Mouse (Mus musculus) forebrain, embryonic 16.5 days (tissue): ENCODE data around the gene Cplx1. TPM values are rescaled to one million over a fixed set of nuclear protein-coding genes. Genes with fewer than 3 reads are reported as not detected.

ENCODE experiments used
- ATAC-seq: fragments of 200-750 bp; cut with Nextera tagmentation; 2 replicates; pipeline ENCODE4 v1.8.0; 2017; ENCODE audit warnings: mild to moderate bottlenecking, moderate library complexity
- H3K27ac ChIP-seq: fragments of 300-500 bp; sonication (generic); 2 replicates; pipeline ENCODE4 v1.5.1; 2014; ENCODE audit warnings: low read length, control low read depth
- H3K27me3 ChIP-seq: fragments of 300-500 bp; sonication (generic); replicated peaks from 2 replicates; pipeline ENCODE4 v1.6.1; 2014; ENCODE audit warnings: low read length; ENCODE audit not compliant: control insufficient read depth, insufficient read depth
- H3K36me3 ChIP-seq: fragments of 300-500 bp; sonication (generic); 2 replicates; pipeline ENCODE4 v1.6.1; 2014; ENCODE audit not compliant: control insufficient read depth, insufficient read depth
- H3K4me1 ChIP-seq: fragments of 300-500 bp; sonication (generic); replicated peaks from 2 replicates; pipeline ENCODE4 v1.6.1; 2014; ENCODE audit warnings: low read length; ENCODE audit not compliant: control insufficient read depth, insufficient read depth
- H3K4me2 ChIP-seq: fragments of 300-500 bp; sonication (generic); 2 replicates; pipeline ENCODE4 v1.6.1; 2014; ENCODE audit warnings: mild to moderate bottlenecking, low read length, control low read depth
- H3K4me3 ChIP-seq: fragments of 300-500 bp; sonication (generic); replicated peaks from 2 replicates; pipeline ENCODE4 v1.5.1; 2014; ENCODE audit warnings: mild to moderate bottlenecking, low read length, control low read depth
- H3K9ac ChIP-seq: fragments of 300-500 bp; sonication (generic); replicated peaks from 2 replicates; pipeline ENCODE4 v1.6.1; 2014; ENCODE audit warnings: low read depth, low read length, control low read depth
- H3K9me3 ChIP-seq: fragments of 300-500 bp; sonication (generic); 2 replicates; pipeline ENCODE4 v1.6.1; 2016; ENCODE audit warnings: low read length; ENCODE audit not compliant: control insufficient read depth
- WGBS: fragments of 180-500 bp; shearing (Covaris S2); extraction: QIAGEN DNeasy Blood & Tissue Kit; methylation state at CpG from one replicate; pipeline ENCODE4 v1.1.7; 2014; 5-methylcytosine and 5-hydroxymethylcytosine counted together
- polyA plus RNA-seq: library from polyadenylated mRNA; unstranded; fragments of >200 nt; fragmentation: Nextera tagmentation; extraction: Ambion mirVana; gene quantifications from 2 replicates; pipeline ENCODE4 v1.2.1, GENCODE M21; 2015

The Cplx1 gene
- polyA plus RNA-seq, 1 experiment from 2014 or later, result 108 TPM

DNA sequence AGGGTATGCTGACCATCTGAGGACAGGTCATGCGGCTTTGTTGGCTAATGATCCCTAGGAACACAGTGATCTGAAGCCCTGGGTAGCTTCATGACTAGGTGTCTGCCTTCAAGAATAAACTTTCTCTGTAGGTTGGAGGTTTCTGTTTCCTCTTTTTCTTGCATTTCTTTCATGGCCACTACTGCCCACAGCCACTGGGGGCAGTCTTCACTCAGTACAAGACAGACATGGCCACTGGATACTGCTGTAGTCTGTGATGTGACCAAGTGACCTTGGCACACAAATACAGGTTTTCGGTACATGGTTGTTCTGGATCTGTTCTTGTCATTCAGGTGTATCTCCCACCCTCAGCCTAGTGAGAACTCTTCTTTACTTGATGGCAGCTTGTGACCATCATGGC is 64.6 kb downstream of the Cplx1 start:
- 92% methylated on average over 2 of the region's 2 CpGs for WGBS
- no peak overlapping the region for H3K27ac ChIP-seq
- H3K4me1 ChIP-seq, result no peaks in the 10 kb centered on the region
- H3K4me3 ChIP-seq, result no peak overlapping the region
- H3K4me2 ChIP-seq, result no peak overlapping the region
- no peaks in the 10 kb centered on the region for H3K27me3 ChIP-seq
- H3K36me3 ChIP-seq, result peaks cover 33% of the 10 kb centered on the region
- H3K9ac ChIP-seq, result no peak overlapping the region
- no peaks in the 10 kb centered on the region for H3K9me3 ChIP-seq
- no peak for ATAC-seq

DNA sequence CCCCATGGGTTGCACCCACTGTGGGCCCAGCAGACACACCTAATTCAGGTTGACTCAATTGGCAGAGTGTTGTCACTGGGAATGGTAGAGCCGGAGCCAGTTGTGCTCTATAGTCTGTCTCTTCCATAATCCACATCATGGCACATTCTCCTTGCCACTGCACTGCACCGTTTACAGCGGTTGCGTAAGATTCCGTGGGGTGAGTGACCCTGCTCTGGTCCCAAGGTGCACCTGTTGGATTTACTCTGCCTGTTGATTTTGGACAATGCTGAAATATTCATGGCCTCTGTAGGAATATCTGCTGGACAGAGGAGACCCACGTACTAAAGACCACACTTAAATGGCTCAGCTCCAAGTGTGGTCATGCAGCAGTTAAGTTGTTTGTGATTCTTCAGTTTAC is 66.8 kb downstream of the Cplx1 start:
- no peak overlapping the region for H3K4me2 ChIP-seq
- peaks cover 27% of the 10 kb centered on the region for H3K36me3 ChIP-seq
- H3K9me3 ChIP-seq, result no peaks in the 10 kb centered on the region
- H3K4me3 ChIP-seq, result no peak overlapping the region
- 92% methylated on average over 6 of the region's 6 CpGs for WGBS
- H3K27me3 ChIP-seq, result no peaks in the 10 kb centered on the region
- no peaks in the 10 kb centered on the region for H3K4me1 ChIP-seq
- H3K27ac ChIP-seq, result no peak overlapping the region
- no peak for ATAC-seq
- H3K9ac ChIP-seq, result no peak overlapping the region

DNA sequence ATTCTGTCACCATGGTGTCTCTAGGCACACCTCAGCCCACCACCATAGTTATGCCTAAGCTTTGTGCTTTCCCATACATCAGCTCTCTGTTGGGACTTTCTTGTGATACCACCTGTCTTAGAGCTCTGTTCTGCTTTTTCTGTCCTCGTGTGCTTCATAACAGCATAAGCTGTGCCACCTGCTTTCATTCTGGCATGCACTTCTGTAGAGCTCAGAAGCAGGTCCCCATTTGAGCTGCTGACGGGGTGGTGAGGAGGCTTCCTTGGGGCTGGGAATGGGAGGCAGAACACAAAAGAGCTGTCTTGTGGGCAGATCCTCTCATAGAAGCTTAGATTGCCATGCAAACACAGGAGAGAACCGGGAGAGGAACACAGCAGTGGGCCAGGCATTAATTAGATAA is 73.8 kb downstream of the Cplx1 start:
- no peak for ATAC-seq
- no peak overlapping the region for H3K4me2 ChIP-seq
- H3K4me1 ChIP-seq, result no peaks in the 10 kb centered on the region
- no peaks in the 10 kb centered on the region for H3K9me3 ChIP-seq
- H3K27me3 ChIP-seq, result no peaks in the 10 kb centered on the region
- H3K27ac ChIP-seq, result no peak overlapping the region
- 83% methylated on average over 3 of the region's 3 CpGs for WGBS
- peaks cover 62% of the 10 kb centered on the region for H3K36me3 ChIP-seq
- H3K9ac ChIP-seq, result no peak overlapping the region
- no peak overlapping the region for H3K4me3 ChIP-seq

DNA sequence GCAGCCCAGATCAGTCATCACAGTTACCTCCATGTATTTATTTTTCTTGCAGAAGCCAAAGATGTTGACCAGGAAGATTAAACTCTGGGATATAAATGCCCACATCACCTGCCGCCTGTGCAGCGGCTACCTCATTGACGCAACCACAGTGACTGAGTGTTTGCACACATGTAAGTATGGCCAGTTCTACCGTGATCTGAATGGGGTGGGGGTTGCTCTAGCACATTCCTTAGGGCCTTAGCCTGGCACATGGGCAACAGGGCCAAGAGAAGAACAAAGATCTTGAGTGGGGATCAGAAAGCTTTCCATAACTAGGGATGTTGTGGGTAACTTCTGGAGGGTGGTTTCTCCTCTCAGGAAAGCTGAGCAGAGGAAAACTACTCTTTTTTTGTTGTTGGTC is 76.1 kb downstream of the Cplx1 start:
- Histone ChIP-seq H3K9me3 (no peaks in the 10 kb centered on the region), H3K27ac (no peak overlapping the region), H3K4me2 (no peak overlapping the region), H3K36me3 (peaks cover 56% of the 10 kb centered on the region), H3K4me1 (no peaks in the 10 kb centered on the region), H3K27me3 (no peaks in the 10 kb centered on the region), H3K9ac (no peak overlapping the region), H3K4me3 (no peak overlapping the region)
- no peak for ATAC-seq
- WGBS, result 88% methylated on average over 4 of the region's 4 CpGs

DNA sequence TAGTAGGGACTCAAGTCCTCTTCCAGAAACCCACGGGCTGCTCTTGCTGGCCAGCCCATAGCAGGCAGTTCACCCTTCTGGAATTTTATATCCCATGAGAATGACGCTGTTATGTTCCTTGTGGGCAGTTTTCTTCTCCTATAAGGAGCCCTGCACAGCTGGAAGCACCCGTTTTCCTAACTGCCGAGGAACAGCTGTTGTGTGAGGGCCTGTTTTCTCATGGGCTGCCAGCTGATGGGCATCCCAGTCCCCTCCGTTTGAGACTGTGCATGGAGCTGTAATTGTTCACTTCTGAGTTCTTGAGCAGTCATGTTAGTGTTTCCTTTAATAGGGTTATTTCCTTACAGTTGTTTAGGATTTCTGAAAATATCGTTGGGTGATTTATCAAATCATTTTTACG is 80.2 kb downstream of the Cplx1 start:
- Histone ChIP-seq H3K4me1 (peaks cover 21% of the 10 kb centered on the region), H3K27me3 (no peaks in the 10 kb centered on the region), H3K4me2 (no peak overlapping the region), H3K4me3 (no peak overlapping the region), H3K36me3 (peaks cover 26% of the 10 kb centered on the region), H3K9ac (no peak overlapping the region), H3K27ac (no peak overlapping the region), H3K9me3 (no peaks in the 10 kb centered on the region)
- ATAC-seq, result no peak
- WGBS, result 78% methylated on average over 7 of the region's 7 CpGs

Other genes with a start within 250 kb of the Cplx1 start
- 6.8 and 7.5 TPM in 2 replicates for gene Pigg, start 237.4 kb downstream of the Cplx1 start, polyA plus RNA-seq
- 1.2 and 1.4 TPM in 2 replicates for gene Gm42517, start 182.1 kb downstream of the Cplx1 start, polyA plus RNA-seq
- 0.20 TPM in 1 of 2 replicates, not detected in the other for gene Pde6b, start 161.6 kb downstream of the Cplx1 start, polyA plus RNA-seq
- 296 and 299 TPM in 2 replicates for gene Atp5k, start 115.6 kb downstream of the Cplx1 start, polyA plus RNA-seq
- gene Mfsd7a, start 101.1 kb downstream of the Cplx1 start, polyA plus RNA-seq, result 0.08 TPM in 1 of 2 replicates, not detected in the other
- 35.6 and 40.1 TPM in 2 replicates for gene Pcgf3, start 88.8 kb downstream of the Cplx1 start, polyA plus RNA-seq
- 58.2 and 60.3 TPM in 2 replicates for gene Gak, start 79.7 kb upstream of the Cplx1 start, polyA plus RNA-seq
- gene Tmem175, start 79.7 kb upstream of the Cplx1 start, polyA plus RNA-seq, result 24.9 and 25.7 TPM in 2 replicates
- gene Idua, start 110.3 kb upstream of the Cplx1 start, polyA plus RNA-seq, result 9.6 and 13.2 TPM in 2 replicates
- 26.5 and 31.9 TPM in 2 replicates for gene Dgkq, start 119.6 kb upstream of the Cplx1 start, polyA plus RNA-seq
- 2.3 and 2.4 TPM in 2 replicates for gene Slc26a1, start 125.5 kb upstream of the Cplx1 start, polyA plus RNA-seq
- gene Fgfrl1, start 142.4 kb upstream of the Cplx1 start, polyA plus RNA-seq, result 5.8 and 7.0 TPM in 2 replicates
- not detected in 2 replicates for gene Rnf212, start 225.0 kb upstream of the Cplx1 start, polyA plus RNA-seq
- not detected in 2 replicates for gene Tmed11, start 245.3 kb upstream of the Cplx1 start, polyA plus RNA-seq